Mouse (Mus musculus) retina, embryonic 14.5 days (tissue): ENCODE measurements around the gene Clip3.

ENCODE experiments used
- DNase-seq: peaks from one replicate; pipeline ENCODE4 v3.0.0-alpha.2; 2015; ENCODE audit warnings: low spot score

Clip3 gene

DNA sequence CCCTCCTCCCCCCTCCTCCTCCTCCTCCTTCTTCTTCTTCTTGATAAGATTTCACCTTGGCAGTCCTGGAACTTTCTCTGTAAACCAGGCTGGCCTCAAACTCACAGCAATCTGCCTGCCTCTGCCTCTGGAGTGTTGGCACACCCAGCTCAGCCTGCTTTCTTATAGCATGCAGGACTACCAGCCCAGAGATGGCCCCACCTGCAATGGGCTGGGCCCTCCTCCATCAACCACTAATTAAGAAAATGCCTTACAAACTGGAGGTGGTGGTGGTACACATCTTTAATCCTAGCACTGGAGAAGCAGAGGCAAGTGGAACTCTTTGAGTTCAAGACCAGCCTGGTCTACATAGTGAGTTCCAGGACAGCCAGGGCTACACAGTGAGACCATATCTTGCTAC lies 34.9 kb downstream of the Clip3 start:
- DNase-seq, result no peak

DNA sequence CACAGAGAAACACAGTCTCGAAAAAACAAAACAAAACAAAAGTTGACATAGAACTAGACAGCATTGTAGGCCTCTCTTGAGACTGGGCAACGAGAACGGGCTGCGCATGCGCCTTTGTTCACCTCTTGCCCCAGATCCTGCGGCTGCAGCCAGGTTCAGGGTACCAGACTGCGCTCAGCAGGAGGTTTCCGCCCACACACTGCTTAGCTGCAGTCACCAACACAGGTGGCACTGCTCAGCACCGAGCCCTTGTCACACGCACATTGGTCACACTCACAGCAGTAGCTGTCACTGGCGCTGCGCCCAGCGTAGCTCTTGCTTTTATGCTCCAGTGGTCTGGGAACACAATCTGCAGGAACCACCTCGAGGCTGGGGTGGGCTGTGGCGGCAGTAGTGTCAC lies 35.6 kb downstream of the Clip3 start:
- no peak for DNase-seq

DNA sequence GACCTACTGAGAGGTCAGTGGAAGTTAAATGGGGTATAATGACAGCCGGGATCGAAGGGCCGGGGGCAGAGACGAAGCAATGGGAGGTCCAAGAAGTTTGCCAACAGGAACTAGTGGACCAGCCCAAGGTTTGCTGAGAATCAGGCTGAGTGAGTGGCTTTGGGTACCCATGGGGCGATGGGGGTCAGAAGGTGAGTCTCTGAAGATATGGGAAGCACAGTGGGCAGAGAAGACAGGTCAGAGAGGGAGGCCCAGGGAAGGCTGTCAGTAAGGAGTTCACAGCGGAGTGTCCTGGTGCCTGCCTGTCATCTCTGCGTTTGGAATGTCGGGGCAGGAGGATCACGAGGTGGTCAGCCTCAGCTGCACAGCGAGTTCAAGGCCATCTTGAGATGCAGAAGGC lies 36.9 kb downstream of the Clip3 start:
- no peak for DNase-seq

DNA sequence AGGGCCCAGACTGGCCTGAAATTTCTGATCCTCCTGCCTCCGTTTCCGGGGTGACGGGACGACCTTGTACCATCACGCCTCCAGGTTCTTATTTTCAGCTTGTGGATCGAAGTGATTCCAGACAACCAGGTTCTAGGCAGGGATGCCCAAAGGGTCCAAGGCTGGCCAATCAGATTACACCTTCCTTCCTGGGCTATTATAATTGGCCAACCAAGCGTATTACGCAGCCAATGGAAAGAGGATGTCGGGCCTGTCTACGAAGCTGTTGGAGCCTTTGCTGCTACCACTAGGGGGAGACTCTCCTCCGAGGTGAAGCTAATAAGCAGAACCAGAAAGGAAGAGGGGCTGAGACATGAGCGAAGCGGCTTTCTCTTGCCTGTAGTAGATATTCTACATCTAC lies 40.4 kb downstream of the Clip3 start:
- peak; percentile 95 for DNase-seq

DNA sequence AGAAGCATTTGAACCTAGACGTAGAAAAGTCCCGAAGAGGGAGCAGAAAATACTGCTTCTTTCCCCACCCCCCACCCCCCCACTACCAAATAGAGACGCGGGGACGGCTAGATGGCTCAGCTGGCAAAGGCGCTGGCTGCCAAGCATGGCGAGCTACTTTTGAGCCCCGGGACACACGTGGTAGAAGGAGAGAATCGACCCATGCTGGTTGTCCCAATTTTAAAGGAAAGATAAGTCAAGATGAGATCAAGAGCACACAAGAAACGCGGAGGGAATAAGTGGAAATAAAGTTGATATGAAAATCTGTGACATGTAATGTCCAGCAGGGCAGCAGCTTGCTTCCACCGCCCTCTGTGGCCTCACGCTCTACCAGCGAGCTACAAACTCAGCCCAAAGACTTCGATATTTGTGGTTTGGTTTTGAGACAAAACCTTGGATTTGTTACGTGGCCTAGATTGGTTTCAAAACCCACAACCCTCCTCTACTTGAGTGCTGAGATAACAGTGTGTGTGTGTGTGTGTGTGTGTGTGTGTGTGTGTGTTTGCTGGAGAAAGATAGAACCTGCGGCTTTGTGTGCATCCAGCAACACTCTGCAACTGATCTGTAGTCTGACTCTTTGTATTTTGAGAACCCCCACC lies 41.2 kb downstream of the Clip3 start:
- no peak for DNase-seq

DNA sequence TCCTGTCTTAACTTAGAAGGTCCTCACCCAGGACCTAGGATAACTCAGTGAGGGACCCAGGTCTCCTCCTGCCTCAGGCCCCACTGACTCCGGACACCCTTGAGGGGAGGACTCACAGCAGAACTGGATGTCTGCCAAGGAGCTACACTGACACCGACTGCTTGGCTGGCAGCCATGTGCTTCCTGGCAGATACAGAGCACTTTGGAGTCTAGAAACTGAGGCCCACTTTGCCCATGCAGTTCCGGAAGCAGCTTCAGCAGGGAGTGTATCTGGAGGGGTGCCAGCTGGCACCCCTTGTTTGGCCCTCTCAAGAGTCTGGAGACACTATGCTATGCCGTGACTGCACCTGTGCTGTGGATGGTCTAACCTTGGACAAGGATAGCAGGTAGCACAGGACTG lies 41.9 kb downstream of the Clip3 start:
- no peak for DNase-seq

DNA sequence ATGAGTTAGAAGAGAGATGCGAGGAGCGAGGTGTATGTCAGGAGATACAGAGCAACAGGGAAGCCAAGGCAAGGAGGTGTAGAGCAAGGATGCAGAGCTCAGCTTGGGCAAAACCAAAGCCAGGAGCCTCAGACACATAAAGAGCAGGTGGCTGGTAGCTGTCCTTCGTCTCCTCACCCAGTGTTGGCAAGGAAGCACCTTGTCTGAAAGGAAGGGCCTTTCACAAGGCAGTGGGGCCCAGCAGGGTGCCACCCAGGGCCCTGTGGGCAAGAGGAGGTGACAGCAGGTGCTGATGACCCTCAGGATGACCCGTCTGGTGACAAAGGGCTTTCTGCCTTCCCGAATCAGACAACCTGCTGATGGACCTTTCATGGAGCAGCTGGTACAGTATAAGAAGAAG lies 43.0 kb downstream of the Clip3 start:
- DNase-seq, result no peak

DNA sequence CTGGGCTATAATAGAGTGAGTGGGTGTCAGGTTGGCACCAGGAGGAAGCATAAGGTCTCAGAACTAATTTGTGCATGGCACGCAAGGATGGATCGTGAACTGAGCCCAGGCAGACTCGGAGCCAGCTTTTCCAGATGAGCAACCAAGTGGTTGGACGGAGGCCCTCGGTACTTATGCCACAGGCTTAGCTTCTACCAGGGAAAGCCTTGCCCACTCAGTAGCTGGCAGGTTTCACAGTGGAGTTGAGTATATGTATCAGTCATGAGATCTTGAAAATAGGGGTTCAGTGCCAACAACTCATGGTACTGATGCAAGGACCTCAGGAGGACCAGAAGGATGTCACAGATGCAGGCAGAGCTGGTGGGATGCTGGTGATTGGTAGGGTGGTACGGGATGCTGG lies 44.2 kb downstream of the Clip3 start:
- no peak for DNase-seq

DNA sequence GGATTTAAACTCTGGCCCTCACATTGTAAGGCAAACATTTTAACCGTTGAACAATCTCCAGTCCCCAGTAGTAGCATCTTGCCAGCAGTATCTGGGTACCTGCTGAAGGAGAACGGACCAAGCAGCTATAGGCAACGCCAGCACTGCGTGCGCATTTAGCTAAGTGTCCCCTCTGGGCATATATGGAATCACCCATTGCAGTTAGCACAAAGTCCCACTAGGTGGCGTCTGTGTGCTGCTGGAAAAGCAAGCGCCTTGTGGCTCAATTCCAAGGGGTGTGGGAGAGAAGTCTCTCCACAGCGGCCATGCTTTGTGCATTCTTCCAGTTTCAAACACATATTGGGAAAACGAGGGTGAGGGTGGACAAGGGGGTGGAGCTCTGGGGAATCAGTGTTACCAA lies 44.9 kb downstream of the Clip3 start:
- DNase-seq, result peak; percentile 95

DNA sequence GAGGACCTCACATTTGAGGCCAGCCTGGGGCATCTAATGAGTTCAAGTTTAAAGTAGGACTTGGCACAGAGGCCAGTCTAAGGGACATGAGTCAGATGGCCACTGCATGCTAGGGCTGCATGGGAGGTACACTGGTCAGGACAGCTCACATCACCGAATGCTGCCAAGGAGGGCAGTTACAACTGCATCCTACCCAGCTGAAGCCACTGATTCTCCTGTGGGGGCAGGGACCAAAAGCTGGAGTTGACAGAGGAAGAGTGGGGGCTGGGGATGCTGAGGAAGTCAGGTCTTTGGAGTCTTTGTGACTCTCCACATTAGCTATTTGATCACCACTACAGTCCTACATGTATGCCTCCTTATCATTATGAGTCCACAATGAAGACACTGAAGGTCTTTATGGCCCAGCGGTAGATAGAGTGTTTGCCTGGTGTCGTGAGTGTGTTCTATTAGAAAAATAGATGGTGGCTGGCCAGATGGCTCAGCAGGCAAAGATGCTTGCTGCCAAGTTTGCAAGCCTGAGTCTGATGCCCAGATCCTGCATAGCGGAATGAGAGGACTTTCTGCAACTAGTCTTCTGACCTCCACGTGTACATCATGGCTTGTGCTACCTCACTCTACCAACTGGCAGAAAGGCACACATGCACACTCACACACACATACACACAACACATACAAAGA lies 48.0 kb downstream of the Clip3 start:
- DNase-seq, result no peak

DNA sequence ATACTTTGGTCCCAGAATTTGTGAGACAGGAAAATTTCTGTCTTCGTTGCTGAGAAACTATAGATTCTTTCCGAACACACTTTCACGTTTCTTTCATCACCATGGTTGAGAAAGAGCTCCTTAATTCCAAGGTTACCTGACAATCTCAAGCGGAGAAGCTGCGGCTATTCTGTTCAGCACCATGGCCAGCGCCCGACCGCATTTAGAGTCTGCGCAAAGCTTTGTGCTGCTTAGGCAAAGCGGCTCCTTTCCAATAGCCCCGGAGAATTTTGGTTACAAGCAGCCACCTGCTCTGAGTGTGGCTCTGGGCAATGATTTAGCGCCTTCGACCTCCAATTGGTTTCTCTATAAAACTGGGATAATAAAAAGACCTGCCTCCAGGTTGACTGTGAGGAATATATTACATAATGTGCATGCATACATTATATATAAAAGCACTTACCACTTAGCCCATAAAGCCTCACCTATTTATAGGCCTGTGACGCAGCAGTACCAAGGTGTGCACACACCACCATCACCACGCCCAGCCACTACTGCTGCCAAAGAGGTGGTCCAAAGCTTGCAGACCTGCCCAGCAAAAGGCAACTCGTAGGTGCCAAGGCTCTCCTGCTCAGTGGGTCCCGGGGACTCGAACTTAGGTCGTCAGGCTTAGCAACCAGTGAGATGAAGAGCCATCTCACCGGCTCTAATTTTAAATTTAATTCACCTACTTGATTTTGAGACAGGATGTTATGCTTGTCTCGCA lies 55.3 kb downstream of the Clip3 start:
- DNase-seq, result peak; percentile 80

DNA sequence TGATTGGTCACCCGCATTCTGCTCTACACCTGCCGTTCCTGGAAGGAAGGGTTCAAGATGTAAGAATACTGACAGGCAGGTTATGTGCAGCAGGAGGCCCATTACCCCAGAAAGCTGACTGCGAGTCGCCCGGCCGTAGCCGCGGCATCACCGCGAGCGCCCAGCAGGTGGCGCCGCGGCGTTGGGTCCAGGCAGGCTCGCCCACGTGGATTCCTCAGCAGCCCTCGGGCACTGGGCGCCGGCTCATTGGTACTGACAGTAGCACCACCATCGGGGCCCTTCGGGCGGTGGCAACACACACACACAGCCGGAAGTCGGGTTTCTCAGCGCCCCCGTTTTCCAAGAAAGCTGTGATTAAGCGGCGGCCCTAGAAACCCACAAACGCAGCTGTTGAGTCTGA lies 56.3 kb downstream of the Clip3 start:
- DNase-seq, result peak; percentile 89

DNA sequence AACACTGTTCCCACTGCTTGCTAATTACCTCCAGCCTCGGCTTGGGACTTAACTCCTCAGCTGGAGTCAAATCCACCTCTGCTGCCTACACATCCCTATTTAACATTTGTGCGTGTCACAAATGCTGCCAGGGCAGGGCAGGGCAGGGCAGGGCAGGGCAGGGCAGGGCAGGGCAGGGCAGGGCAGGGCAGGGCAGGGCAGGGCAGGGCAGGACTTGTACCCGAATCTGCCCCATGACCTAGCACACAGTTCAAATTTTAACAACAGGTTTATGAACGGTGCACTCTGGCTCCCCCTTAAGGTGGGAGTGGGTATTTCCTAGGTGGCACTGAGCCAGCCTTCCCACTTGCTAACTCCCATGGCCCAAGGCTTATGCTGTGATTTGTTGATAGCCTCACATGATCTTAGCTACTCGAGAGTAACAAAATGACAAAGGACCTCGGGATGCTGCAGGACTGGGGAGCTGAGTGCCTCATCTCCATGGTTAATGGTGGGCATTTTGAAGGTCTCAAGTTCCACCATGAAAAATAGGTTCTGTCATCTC lies 61.8 kb downstream of the Clip3 start:
- peak; percentile 93 for DNase-seq

DNA sequence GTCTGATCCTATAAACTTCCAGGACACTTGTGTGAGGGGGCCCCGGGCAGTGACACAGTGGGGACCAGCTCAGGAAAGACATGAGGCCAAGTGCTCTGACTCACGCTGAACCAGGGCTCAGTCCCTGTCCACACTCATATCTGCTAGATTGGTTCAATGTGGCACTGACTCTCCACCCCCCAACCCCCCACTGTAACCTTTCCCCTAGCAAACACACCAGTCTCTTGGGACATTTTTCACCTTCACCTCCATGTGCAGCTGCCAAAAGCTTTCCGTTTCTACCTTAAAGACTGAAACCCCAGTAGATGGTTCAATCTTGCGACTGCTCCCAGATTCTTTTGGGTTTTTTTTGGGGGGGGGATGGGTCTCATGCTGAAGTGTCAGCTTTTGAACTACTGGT lies 62.5 kb downstream of the Clip3 start:
- DNase-seq, result no peak
